Mouse (Mus musculus) heart, postnatal 0 days (tissue): ENCODE results near the gene Tmem50a.

Experiments
- CTCF ChIP-seq: IDR thresholded peaks from 2 replicates; pipeline ENCODE4 v1.5.1; 2016; ENCODE audit warnings: antibody characterized with exemption, control low read depth, low read depth
- EP300 ChIP-seq: IDR thresholded peaks from 2 replicates; pipeline ENCODE4 v1.6.1; 2016; ENCODE audit warnings: antibody characterized with exemption, low read depth

DNA sequence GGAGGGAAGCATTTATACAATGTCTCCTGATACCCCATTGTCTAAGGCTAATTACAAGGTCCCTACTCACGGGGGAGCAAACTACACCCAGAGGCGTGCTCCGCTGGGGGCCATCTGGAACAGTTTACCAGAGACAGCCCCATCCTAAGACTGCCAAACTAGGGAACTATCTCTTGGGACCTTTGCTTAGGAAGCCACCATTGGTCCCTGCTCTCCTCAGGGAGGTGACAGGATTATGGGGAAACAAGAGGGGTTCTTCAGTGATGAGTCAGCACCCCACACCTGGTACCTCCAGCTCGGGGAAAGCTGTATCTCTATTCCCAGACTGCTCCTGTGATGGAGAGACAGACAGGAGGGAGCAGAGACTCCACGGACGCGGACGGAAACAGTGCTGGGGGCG lies 46.3 kb downstream of the Tmem50a start:
- TF ChIP-seq CTCF (no peak), EP300 (no peak)
